27 mouse cellular contexts compared by ENCODE assay signal in genomic region chr12:91742916-91743315, GRCm38 (mm10). TPM values are rescaled to one million over a fixed set of nuclear protein-coding genes. Genes with fewer than 3 reads are reported as not detected.
DNase-seq lines count a peak whose midpoint lies in the region; ATAC-seq and TF ChIP-seq lines count a peak whose summit lies in the region.
"Had no signal": no experiment of that assay in that cellular context is flagged by ENCODE, and none has a peak within 500 bp of the region (broad histone marks: within the 10 kb centered on the region; RNA-seq: fewer than 3 reads in every experiment).

No protein-coding gene starts in this region.

- 0 out of 2 replicates have a peak, but pooled peaks cover 2% of the 10 kb centered on the region for H3K4me1 ChIP-seq in heart, adult 2 months (ENCODE audit: control insufficient read depth, insufficient read depth, low read length)
- H3K4me1 ChIP-seq in liver, postnatal 0 days (ENCODE audit: insufficient read depth), result peaks cover 19% of the 10 kb centered on the region
- peaks cover 62% of the 10 kb centered on the region for H3K4me1 ChIP-seq in liver, embryonic 12.5 days
- H3K4me1 ChIP-seq in liver, embryonic 15.5 days (replicated peaks), result peaks cover 60% of the 10 kb centered on the region

- H3K27ac ChIP-seq in heart, adult 2 months, result no peak overlapping the region
- no peak overlapping the region for H3K27ac ChIP-seq in liver, postnatal 0 days (ENCODE audit: low read depth)
- H3K27ac ChIP-seq in liver, embryonic 12.5 days, result 0 out of 2 replicates have a peak overlapping the region, but pooled peaks have one; percentile 43
- no peak overlapping the region for H3K27ac ChIP-seq in liver, embryonic 15.5 days (replicated peaks)
- H3K27ac ChIP-seq: embryonic facial prominence, embryonic 12.5 days; embryonic facial prominence, embryonic 15.5 days; forebrain, embryonic 10.5 days; forebrain, embryonic 13.5 days; hindbrain, embryonic 14.5 days; hindbrain, postnatal 0 days had no signal

- H3K27me3 ChIP-seq in heart, adult 2 months (ENCODE audit: control insufficient read depth, insufficient read depth, low read length), result no peaks in the 10 kb centered on the region
- H3K27me3 ChIP-seq in liver, postnatal 0 days (ENCODE audit: insufficient read depth, low read length), result no peaks in the 10 kb centered on the region
- H3K27me3 ChIP-seq in liver, embryonic 12.5 days (replicated peaks), result no peaks in the 10 kb centered on the region
- H3K27me3 ChIP-seq in liver, embryonic 15.5 days, result no peaks in the 10 kb centered on the region
- H3K27me3 ChIP-seq: CH12.LX; embryonic facial prominence, embryonic 12.5 days; embryonic facial prominence, embryonic 15.5 days; forebrain, embryonic 13.5 days; Patski had no signal

- intact Hi-C loops in heart, adult 2 months (cut with DNase I), result no loop called here

- no peak overlapping the region for H3K9ac ChIP-seq in heart, adult 2 months (ENCODE audit: low read depth, low read length)
- no peak overlapping the region for H3K9ac ChIP-seq in liver, postnatal 0 days (replicated peaks)
- 0 out of 2 replicates have a peak overlapping the region, but pooled peaks have one; percentile 17 for H3K9ac ChIP-seq in liver, embryonic 12.5 days
- no peak overlapping the region for H3K9ac ChIP-seq in liver, embryonic 15.5 days
- H3K9ac ChIP-seq: embryonic facial prominence, embryonic 12.5 days; embryonic facial prominence, embryonic 15.5 days; forebrain, embryonic 13.5 days; hindbrain, embryonic 14.5 days had no signal

- TF ChIP-seq POLR2A in heart, adult 2 months (IDR thresholded peaks at IDR 0.05; ENCODE audit: insufficient read depth, low read depth, low read length), result no peak

- DNase-seq in heart, adult 11 months, result peak; percentile 59
- DNase-seq in heart, adult 2 months, result no peak
- DNase-seq in liver, result peak; percentile 56
- no peak for DNase-seq in liver, postnatal 0 days
- no peak for DNase-seq in kidney, adult 9 months
- DNase-seq: adrenal gland, postnatal 10 days; adrenal gland, postnatal 36 days; B cell, adult 2 months; cerebellum, adult 18-20 months; cerebellum, adult 9-10 months; cerebellum, postnatal 14 days; gastrocnemius, postnatal 10 days; gastrocnemius, postnatal 36 days; heart, postnatal 4 days had no signal

- no peak overlapping the region for H3K4me3 ChIP-seq in heart, adult 2 months
- H3K4me3 ChIP-seq in liver, postnatal 0 days (ENCODE audit: low read depth, low read length), result no peak overlapping the region
- peak overlapping the region; percentile 61 for H3K4me3 ChIP-seq in liver, embryonic 12.5 days
- H3K4me3 ChIP-seq in liver, embryonic 15.5 days (replicated peaks), result 0 out of 2 replicates have a peak overlapping the region, but pooled peaks have one; percentile 2
- H3K4me3 ChIP-seq: embryonic facial prominence, embryonic 12.5 days; embryonic facial prominence, embryonic 15.5 days; forebrain, embryonic 10.5 days; forebrain, embryonic 13.5 days had no signal

- H3K79me2 ChIP-seq in heart, adult 2 months (replicated peaks; ENCODE audit: control insufficient read depth, insufficient read depth, low read length), result no peaks in the 10 kb centered on the region

- 89% methylated on average over 7 of the region's 7 CpGs for WGBS in heart, adult 2 months
- WGBS in liver, postnatal 0 days (ENCODE audit: insufficient replicate concordance), result 70% methylated on average over 7 of the region's 7 CpGs
- WGBS in liver, embryonic 12.5 days (ENCODE audit: insufficient replicate concordance), result 54% methylated on average over 7 of the region's 7 CpGs
- 55% methylated on average over 7 of the region's 7 CpGs for WGBS in liver, embryonic 15.5 days (ENCODE audit: insufficient replicate concordance)

- no peaks in the 10 kb centered on the region for H3K36me3 ChIP-seq in heart, adult 2 months (ENCODE audit: control insufficient read depth, insufficient read depth, low read length)
- H3K36me3 ChIP-seq in liver, postnatal 0 days (replicated peaks; ENCODE audit: insufficient read depth, low read length), result no peaks in the 10 kb centered on the region
- H3K36me3 ChIP-seq in liver, embryonic 12.5 days, result peaks cover 59% of the 10 kb centered on the region
- peaks cover 48% of the 10 kb centered on the region for H3K36me3 ChIP-seq in liver, embryonic 15.5 days (replicated peaks)
- H3K36me3 ChIP-seq: embryonic facial prominence, embryonic 12.5 days; embryonic facial prominence, embryonic 15.5 days had no signal

- no peak for ATAC-seq in liver, postnatal 0 days
- no peak for ATAC-seq in liver, embryonic 12.5 days
- no peak for ATAC-seq in liver, embryonic 15.5 days (ENCODE audit: insufficient read depth)
- ATAC-seq: forebrain, embryonic 13.5 days; forebrain, embryonic 16.5 days; hindbrain, postnatal 0 days; inflammation-experienced regulatory T-cells, adult 6 months; Patski had no signal

- TF ChIP-seq EP300 in heart, adult 2 months (IDR thresholded peaks at IDR 0.05; ENCODE audit: insufficient read depth, low read depth, low read length), result no peak
- TF ChIP-seq EP300 in liver, postnatal 0 days (IDR thresholded peaks at IDR 0.05; ENCODE audit: low read depth), result no peak

- TF ChIP-seq CTCF in heart, adult 2 months (IDR thresholded peaks at IDR 0.05), result no peak
- no peak for TF ChIP-seq CTCF in liver, postnatal 0 days (IDR thresholded peaks at IDR 0.05; ENCODE audit: low read depth)

- H3K9me3 ChIP-seq in liver, postnatal 0 days (ENCODE audit: low read length), result no peaks in the 10 kb centered on the region
- no peaks in the 10 kb centered on the region for H3K9me3 ChIP-seq in liver, embryonic 12.5 days (replicated peaks)
- H3K9me3 ChIP-seq in liver, embryonic 15.5 days (replicated peaks), result no peaks in the 10 kb centered on the region
- H3K9me3 ChIP-seq: embryonic facial prominence, embryonic 12.5 days; embryonic facial prominence, embryonic 15.5 days; forebrain, embryonic 10.5 days; forebrain, embryonic 13.5 days; G1E had no signal

- H3K4me2 ChIP-seq in liver, postnatal 0 days (ENCODE audit: low read depth, low read length), result no peak overlapping the region
- peak overlapping the region; percentile 73 for H3K4me2 ChIP-seq in liver, embryonic 12.5 days
- peak overlapping the region; percentile 39 for H3K4me2 ChIP-seq in liver, embryonic 15.5 days
- H3K4me2 ChIP-seq: embryonic facial prominence, embryonic 12.5 days; embryonic facial prominence, embryonic 15.5 days; forebrain, embryonic 13.5 days; hindbrain, embryonic 14.5 days had no signal

RNA-seq across cellular contexts. Expression of gene Ston2, which starts 45.3 kb away (rescaled TPM):
- 1 to 10 TPM; 3.6 to 4.1 TPM for total RNA-seq in heart, adult 2 months (2021)
- 4.7 and 6.7 TPM in 2 replicates for polyA plus RNA-seq in heart, adult 2 months (2012; rRNA removed)
- polyA plus RNA-seq in liver, postnatal 0 days (2015; fragmentation: Nextera tagmentation; extraction: Ambion mirVana), result 5.5 and 5.6 TPM in 2 replicates
- 35.7 and 37.9 TPM in 2 replicates for polyA plus RNA-seq in liver, embryonic 12.5 days (2016; fragmentation: Nextera tagmentation; extraction: Ambion mirVana)
- 13.6 and 14.5 TPM in 2 replicates for polyA plus RNA-seq in liver, embryonic 15.5 days (2015; fragmentation: Nextera tagmentation; extraction: Ambion mirVana)

Comparison
In these comparisons a context has a peak if more than half of its experiments do, and no peak if none do; other contexts are left out.
1. DNase-seq: peak in heart, adult 11 months (single experiment) and liver (single experiment); none in heart, adult 2 months (0 of 2), liver, postnatal 0 days (single experiment) and kidney, adult 9 months (single experiment).
2. H3K4me3 ChIP-seq: peak in liver, embryonic 12.5 days (single experiment) and liver, embryonic 15.5 days (single experiment); none in heart, adult 2 months (single experiment) and liver, postnatal 0 days (single experiment).